Mouse (Mus musculus) E14TG2a.4 (cell line): ENCODE results near the gene Nmb.

Experiments used
- CTCF ChIP-seq: conservative IDR thresholded peaks from 2 replicates; pipeline ENCODE4 v1.5.1; 2014; ENCODE audit warnings: low read length
- NANOG ChIP-seq: IDR thresholded peaks from 2 replicates; pipeline ENCODE4 v1.6.1; 2014; ENCODE audit warnings: borderline replicate concordance, low read length, mixed read lengths

DNA sequence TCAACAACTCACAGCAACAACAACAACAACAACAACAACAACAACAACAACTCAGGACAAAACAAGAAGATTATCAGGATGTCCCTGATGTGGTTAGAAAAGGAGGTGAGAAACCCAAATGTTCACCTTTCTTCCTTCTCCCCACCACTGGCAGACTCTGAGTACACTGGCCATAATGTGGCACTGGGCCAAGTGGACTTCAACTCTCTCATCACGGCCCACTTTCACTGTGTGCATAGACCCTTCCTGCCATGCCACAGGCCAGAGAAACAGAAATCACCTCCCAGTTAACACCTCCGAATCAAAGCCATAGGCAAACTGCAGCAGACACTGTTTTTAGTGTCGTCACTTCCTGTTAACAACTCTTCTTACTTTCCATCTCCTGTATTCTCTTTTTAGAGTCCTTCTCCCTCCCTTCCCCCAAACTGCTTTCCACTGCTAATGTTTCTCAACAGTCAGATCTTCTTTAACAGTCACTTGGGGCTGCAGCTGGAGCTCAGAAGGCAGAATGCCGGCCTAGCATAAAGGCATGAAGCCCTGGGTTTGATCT is 13.1 kb upstream of the Nmb start:
- no peak for TF ChIP-seq CTCF
- TF ChIP-seq NANOG, result no peak
